Mouse (Mus musculus) erythroid progenitor cell, adult 5-6 weeks (primary cell): Measurements from ENCODE around the gene Paqr3. TPM values are rescaled to one million over a fixed set of nuclear protein-coding genes. Genes with fewer than 3 reads are reported as not detected.
A peak's percentile ranks its signal among the peaks of the same experiment; 100 is the strongest.

Source experiments
- ATAC-seq: replicated peaks from 2 replicates; pipeline ENCODE4 v1.8.0; 2016; ENCODE audit warnings: moderate number of reproducible peaks, mild to moderate bottlenecking, moderate TSS enrichment, inconsistent platforms; ENCODE audit not compliant: poor library complexity, low FRiP score, severe bottlenecking
- total RNA-seq, 2 experiments: library from RNA; stranded (forward) in 1 of 2; stranded (reverse) in 1 of 2; fragments of 150-400 nt in 1 of 2; fragments of 186-747, 209-891 nt in 1 of 2; gene quantifications; 2 replicates each; pipeline versions ENCODE4 v1.2.3 to v1.2.4; 2015 to 2017; ENCODE audit warnings: low replicate concordance in 2 of 2

The Paqr3 gene
- total RNA-seq (2015; ENCODE audit: low replicate concordance) (not detected in 2 replicates), total RNA-seq (2017; ENCODE audit: low replicate concordance) (3.5 TPM in 1 of 2 replicates, not detected in the other)

DNA sequence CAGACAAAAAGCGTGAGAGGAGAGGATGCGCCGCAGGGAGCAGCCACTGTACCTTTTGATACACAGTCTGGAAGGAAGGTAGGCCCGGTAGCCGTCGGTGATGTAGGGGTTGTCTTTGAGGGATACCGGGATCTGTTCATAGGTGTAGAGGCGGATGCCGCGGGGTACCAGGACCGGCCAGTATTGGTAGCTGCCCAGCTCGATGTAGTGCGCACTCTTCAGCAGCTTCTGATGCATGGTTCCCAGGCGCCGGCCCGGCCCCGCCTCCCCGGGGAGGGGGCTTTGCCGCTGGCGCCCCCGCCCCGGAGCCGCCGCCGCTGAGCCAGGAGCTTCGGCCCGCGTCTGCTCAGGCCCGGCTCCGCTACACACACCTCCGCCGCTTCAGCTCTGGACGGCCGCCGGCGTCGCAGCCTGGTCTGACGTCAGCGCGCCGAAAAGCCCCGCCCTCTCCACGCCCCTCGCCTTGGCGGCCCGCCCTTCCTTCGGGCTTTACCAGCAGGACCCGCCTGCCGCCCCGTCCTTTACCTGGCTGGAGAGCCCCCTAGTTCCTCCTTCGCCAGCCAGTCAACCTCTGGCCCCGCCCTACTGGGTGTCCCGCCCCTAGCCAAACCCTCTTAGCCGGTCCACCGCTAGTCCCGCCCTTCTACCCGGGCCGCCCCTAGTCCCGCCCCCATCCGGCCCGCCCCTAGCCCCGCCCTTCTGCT, at the start of gene Paqr3:
Paqr3 (minus strand) TSS at position 390 of the 704 bp plus-strand sequence.
- peak; percentile 99 for ATAC-seq

DNA sequence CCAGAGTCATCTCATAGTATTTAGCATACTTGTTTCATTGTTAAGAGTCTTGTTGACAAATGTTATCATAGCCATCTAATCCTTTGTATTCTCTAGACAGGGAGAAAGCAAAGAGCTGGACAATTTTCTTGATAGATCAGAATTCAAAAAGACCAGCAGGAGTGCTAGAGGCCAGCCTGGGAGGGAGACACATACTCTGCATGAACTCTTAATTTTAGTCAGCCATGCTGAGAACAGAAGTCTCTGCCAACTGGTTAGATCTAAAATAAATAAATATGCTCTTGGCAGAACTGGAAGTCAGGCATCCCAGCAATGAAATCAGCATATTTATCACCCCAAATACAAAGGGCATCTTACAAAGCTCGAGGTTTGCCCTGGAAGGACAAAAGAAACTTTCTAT, 43.3 kb upstream of the Paqr3 start:
- no peak for ATAC-seq

DNA sequence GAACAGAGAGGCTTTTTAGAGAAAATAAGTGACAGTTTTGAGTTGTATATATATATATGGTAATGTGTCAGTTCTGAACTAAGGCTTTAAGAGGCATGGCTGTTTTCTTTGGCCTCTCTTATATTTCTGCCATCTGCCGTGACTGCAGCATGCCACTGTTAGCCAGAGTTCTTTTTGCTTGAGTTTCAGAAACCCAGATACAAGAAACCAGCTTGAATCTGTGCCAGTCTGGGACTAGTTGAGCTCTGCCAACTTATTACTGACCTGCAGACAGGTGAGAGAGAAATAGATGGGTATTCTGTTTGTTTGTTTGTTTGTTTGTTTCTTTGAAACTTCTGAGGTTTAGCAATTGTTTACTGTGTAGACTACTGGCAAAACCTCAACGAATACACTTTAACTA, 23.9 kb upstream of the Paqr3 start:
- no peak for ATAC-seq

DNA sequence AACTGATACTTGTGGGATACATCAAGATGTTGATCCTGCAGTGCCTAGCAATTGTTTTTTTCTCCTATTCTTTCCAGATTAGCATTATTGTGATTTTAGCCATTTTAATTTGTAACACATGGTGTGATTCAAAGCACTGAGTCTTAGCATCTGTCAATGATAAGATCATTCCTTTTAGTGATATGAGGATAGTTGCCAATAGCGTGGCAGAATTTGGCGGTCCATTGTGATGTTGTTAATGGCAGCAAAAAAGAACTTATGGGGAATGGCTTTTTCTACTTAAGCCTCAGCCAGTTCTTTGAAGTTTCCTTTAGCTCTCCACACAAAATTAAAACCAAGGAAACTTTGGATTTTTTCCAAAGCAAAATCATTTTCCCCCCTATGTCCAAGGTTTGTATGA, 18.2 kb upstream of the Paqr3 start:
- ATAC-seq, result no peak

DNA sequence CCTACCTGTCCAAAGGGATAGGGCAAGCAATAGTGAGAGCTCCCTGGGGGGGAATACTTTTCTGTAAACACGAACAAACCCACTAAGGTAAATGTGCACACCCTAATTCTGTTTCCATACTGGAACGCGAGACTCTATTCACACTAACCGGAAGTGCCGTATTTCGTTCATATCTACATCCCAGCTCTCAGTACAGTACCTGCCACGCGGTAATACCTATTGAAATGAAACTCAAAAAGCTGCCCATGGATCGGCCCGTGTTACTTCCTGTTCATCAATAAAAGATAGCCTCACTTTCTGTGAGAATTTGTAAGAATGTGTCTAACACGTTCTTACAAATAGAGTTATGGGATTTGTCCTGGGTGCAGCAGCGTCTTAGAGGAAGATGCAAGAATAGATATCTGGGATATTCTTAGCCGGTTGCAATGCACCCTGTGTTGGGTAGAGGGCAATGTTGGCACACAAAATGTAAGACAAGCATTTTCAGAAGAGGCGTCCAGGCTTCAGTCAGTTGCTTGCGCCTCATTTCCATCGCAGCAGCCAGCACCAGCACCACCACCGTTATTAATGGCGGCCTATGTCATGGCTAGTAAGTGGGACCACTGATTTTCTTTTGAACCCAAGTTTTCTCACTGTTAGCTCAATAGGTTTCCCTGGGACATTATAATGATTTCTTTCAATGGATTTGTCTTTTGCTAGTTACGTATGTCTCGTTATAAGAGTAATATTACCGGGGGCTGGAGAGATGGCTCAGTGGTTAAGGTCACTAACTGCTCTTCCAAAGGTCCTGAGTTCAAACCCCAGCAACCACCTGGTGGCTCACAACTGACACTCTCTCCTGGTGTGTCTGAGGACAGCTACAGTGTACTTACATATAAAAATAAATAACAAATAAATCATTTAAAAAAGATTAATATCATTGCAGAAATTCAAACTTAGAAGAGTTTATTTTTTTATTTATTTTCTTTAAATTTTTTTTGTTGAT, 17.1 kb upstream of the Paqr3 start:
- ATAC-seq, result no peak

GRCm38 (mm10) chr5:97127284-97127683, 15.9 kb upstream of the Paqr3 start:
- ATAC-seq, result no peak

- ATAC-seq, result no peak
Observed at GRCm38 (mm10) chr5:97126005-97126404, 14.6 kb upstream of the Paqr3 start.

- ATAC-seq, result no peak
Observed at GRCm38 (mm10) chr5:97125459-97125970, 14.1 kb upstream of the Paqr3 start.

GRCm38 (mm10) chr5:97124977-97125376, 13.6 kb upstream of the Paqr3 start:
- ATAC-seq, result no peak

DNA sequence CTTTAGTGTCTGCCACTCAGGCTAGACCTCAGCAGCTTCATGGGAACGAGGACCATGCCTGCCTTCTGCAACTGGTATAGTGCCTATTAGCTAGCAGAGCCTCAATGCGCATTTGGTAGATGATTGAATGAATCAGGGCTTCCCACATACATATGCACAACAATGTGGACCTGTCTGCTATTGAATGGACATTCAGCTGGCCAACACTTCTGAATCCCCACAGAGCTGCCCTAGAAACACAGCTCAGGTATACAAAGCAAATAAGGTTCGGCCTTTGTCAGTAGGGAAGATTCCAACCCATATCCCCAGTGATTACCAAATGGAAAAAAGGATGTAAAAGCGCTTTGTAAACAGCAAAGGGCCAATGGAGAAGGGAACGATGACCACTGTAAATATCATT, 699 bp downstream of the Paqr3 start:
- no peak for ATAC-seq

DNA sequence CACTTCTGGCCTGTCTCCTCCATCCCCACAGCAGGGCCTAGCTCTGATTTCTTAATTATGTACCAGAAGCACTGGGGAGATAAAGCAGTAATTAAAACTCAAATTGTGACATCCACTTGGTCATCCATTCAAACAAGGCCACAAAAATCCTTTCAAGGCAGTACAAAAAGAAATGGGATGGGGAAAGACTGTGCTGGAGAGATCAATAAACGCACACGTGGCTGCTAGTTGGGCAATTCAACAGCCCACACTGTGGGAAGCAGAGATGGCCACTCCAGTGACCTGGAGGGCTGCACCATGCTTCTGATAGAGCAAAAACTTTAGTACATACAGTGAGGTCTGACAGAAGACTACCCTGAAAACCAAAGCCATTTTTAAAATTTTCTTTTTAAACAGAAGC, 1.3 kb downstream of the Paqr3 start:
- no peak for ATAC-seq

GRCm38 (mm10) chr5:97108333-97108732, 3.1 kb downstream of the Paqr3 start:
- no peak for ATAC-seq

GRCm38 (mm10) chr5:97099954-97100353, 11.4 kb downstream of the Paqr3 start:
- no peak for ATAC-seq

DNA sequence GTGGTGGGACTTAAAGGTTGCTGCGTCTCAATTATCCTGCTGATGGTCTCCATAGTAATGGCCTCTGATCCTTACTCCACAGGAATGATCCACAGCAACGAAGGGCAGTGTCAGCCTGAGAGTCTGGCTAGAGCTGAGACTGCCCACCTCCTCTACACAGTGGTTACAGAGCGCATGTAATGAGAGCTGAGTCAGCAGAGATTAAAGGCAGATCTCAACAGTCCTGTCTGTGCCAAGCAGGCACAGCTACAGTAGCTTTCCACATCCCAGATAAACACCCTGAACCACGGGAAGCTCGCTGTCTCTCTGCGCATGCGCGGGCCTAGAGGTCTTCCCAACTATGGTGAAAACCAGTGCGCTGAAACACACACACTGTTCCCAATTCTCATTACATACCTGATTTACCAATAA, 13.8 kb downstream of the Paqr3 start:
- no peak for ATAC-seq

- no peak for ATAC-seq
Observed at GRCm38 (mm10) chr5:97095335-97095734, 16.1 kb downstream of the Paqr3 start.

- ATAC-seq, result no peak
Observed at GRCm38 (mm10) chr5:97092970-97093369, 18.4 kb downstream of the Paqr3 start.

DNA sequence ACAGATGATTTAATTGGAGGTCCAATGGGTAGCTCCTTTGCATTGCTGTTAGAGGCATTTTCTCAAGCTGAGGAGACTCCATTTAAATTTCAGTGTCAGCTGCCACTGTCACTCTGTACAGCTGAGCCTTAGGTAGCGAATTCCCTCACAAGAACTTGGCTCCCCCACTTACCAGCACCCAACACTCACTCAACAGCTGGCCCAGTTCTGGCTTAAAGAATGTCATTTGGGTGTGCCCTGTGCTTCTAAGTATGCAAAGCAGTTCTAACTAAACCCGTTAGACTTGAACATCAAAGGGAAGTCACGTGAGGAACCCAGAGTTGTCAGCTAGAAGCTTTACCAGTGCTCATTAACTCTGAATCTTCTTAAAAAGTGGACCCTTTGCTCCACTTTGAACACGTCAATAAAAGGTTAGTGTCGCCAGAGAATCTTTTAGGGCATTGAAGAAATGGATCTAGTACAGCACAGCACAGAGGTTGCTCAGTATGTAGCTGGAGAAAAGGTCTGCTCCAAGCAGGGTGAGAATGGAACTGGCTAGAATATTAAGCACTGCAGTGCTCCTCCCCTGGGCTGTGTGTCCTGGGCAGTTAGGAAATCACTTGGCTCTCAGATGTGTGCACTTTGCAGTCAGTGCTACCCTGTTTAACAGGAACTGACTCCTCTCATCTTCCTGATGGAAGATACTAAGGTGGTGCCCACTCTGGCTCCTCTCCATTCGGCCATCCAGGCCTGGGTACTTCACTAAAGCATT, 21.2 kb downstream of the Paqr3 start:
- no peak for ATAC-seq

GRCm38 (mm10) chr5:97089426-97089825, 22.0 kb downstream of the Paqr3 start:
- no peak for ATAC-seq

- no peak for ATAC-seq
Observed at GRCm38 (mm10) chr5:97088231-97088630, 23.2 kb downstream of the Paqr3 start.

DNA sequence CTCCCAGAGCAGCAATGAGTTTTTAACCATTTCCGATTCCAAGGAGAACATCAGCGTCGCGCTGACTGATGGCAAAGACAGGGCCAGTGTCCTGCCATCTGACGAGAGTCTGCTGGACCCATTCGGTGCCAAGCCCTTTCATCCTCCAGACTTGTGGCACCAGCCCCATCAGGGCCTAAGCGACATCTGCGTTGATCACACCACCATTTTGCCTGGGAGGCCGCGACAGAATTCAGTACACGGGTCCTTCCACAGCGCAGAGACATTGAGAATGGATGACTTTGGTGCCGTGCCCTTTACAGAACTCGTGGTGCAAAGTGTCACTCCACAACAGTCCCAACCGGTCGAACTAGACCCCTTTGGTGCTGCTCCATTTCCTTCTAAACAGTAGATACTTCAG, 23.6 kb downstream of the Paqr3 start:
- no peak for ATAC-seq
